Mouse (Mus musculus): Measurements from ENCODE around the gene Slc8b1. TPM values are rescaled to one million over a fixed set of nuclear protein-coding genes. Genes with fewer than 3 reads are reported as not detected.

Gene Slc8b1
- polyA plus RNA-seq, 2 experiments, result 3.7 to 13.2 TPM

DNA sequence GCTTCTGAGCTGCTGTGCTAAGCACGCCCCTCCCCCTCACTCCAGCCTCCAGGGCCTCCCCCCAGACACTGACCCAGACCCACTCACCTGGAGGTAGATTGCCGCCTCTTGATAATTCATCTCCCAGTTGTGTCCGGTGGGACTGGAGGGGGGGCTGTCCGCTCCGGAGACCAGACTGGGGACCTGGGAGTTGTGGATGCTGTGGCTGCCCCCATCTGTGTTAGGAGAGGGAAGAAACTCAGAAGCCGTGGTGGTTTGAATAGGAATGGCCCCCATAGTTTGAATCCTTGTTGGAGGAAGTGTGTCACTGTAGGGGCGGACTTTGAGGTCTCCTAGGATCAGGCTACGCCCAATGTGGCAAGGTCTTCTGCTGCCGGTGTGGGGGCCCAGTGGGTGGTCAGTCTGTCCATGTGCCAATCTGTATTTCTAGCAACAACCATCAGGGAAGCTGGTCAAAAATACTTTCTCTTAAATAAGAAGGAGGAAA is 49.2 kb downstream of the Slc8b1 start:
- no peak for TF ChIP-seq POLR2A (IDR thresholded peaks at IDR 0.05; ENCODE audit: borderline replicate concordance, extremely low read depth, insufficient read depth, insufficient read length)
- ATAC-seq (ENCODE audit: low FRiP score, low read depth) (no peak), DNase-seq (ENCODE audit: low spot score) (no peak)
- H3K4me1 ChIP-seq (ENCODE audit: control insufficient read depth, insufficient read depth, low read length), result peaks cover 51% of the 10 kb centered on the region
- no peak overlapping the region for H3K9ac ChIP-seq (ENCODE audit: low read depth, low read length, severe bottlenecking)
- H3K4me3 ChIP-seq (replicated peaks; ENCODE audit: low read length), result no peak overlapping the region
- H3K9me3 ChIP-seq (ENCODE audit: control insufficient read depth, low read length), result no peaks in the 10 kb centered on the region
- H3K4me2 ChIP-seq (replicated peaks; ENCODE audit: low read depth, low read length, severe bottlenecking), result peak overlapping the region; percentile 31; the same call in 1 of the 2 replicates
- WGBS, result 58% methylated on average over 9 of the region's 9 CpGs
- H3K36me3 ChIP-seq (ENCODE audit: control insufficient read depth, insufficient read depth, low read length), result peaks cover 22% of the 10 kb centered on the region
- no peak overlapping the region; the same call in 1 of the 2 replicates for H3K27ac ChIP-seq (replicated peaks; ENCODE audit: low read depth, low read length)
- no peaks in the 10 kb centered on the region for H3K27me3 ChIP-seq (ENCODE audit: control insufficient read depth, insufficient read depth, low read length)

GRCm38 (mm10) chr5:120560616-120561311 is 49.8 kb downstream of the Slc8b1 start:
- Histone ChIP-seq H3K27me3 (ENCODE audit: control insufficient read depth, insufficient read depth, low read length) (no peaks in the 10 kb centered on the region), H3K27ac (replicated peaks; ENCODE audit: low read depth, low read length) (peak overlapping the region; percentile 40), H3K9me3 (ENCODE audit: control insufficient read depth, low read length) (no peaks in the 10 kb centered on the region), H3K36me3 (ENCODE audit: control insufficient read depth, insufficient read depth, low read length) (peaks cover 16% of the 10 kb centered on the region), H3K4me1 (ENCODE audit: control insufficient read depth, insufficient read depth, low read length) (peaks cover 57% of the 10 kb centered on the region), H3K9ac (ENCODE audit: low read depth, low read length, severe bottlenecking) (no peak overlapping the region), H3K4me2 (replicated peaks; ENCODE audit: low read depth, low read length, severe bottlenecking) (peak overlapping the region; percentile 31), H3K4me3 (replicated peaks; ENCODE audit: low read length) (no peak overlapping the region)
- DNase-seq (ENCODE audit: low spot score), result peak; percentile 61
- ATAC-seq (ENCODE audit: low FRiP score, low read depth), result peak; percentile 61
- no peak for TF ChIP-seq POLR2A (IDR thresholded peaks at IDR 0.05; ENCODE audit: borderline replicate concordance, extremely low read depth, insufficient read depth, insufficient read length)
- 13% methylated on average over 16 of the region's 16 CpGs for WGBS

DNA sequence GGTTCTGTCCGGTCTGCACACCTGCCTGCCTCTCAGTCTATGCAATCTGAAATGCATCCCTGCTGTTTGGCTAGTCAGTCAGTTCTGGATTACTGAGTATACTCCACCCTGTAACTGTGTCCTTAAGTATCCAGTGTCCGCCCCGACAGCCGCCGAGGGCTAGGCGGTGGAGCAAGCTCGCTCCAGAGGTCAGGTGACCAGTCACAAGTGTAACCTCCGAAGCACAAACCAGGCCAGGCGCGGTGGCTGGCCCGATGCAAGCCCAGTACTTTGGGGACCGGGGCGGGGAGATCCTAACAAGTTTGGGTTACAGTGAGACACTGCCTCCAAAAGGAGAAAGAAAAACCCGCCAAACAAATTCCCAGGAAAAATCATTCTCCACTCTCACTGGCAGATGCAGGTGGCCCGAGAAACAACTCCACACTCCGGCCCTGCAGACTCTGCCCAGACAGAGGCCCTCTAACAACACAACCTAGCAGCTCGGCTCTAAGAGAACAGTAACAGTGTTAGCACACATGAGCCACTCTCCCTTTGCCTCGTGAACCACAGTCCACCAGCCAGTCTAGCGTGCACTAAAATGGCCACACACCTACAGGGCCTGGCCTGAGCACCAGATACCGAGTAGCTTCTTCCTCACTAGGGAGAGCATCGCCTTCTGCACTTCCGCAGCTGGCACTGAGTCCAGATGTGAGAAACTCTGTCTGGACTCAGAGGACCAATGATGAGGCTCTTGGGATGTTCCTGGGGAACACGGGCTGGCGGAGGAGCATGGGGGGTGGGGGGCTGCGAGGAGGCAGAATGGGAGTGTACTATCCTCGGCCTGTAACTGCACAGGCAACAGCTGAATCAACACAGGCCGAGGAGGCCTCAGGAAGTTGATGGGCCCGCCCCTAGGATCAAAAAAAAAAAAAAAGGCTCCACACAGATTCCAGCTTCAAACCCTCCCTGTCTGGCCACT is 52.3 kb downstream of the Slc8b1 start:
- Histone ChIP-seq H3K27ac (replicated peaks; ENCODE audit: low read depth, low read length) (peak overlapping the region; percentile 77), H3K4me1 (ENCODE audit: control insufficient read depth, insufficient read depth, low read length) (peaks cover 82% of the 10 kb centered on the region), H3K9me3 (ENCODE audit: control insufficient read depth, low read length) (no peaks in the 10 kb centered on the region), H3K4me3 (replicated peaks; ENCODE audit: low read length) (no peak overlapping the region), H3K27me3 (ENCODE audit: control insufficient read depth, insufficient read depth, low read length) (no peaks in the 10 kb centered on the region), H3K9ac (ENCODE audit: low read depth, low read length, severe bottlenecking) (no peak overlapping the region), H3K36me3 (ENCODE audit: control insufficient read depth, insufficient read depth, low read length) (no peaks in the 10 kb centered on the region), H3K4me2 (replicated peaks; ENCODE audit: low read depth, low read length, severe bottlenecking) (0 out of 2 replicates have a peak overlapping the region, but pooled peaks have one; percentile 19)
- no peak for TF ChIP-seq POLR2A (IDR thresholded peaks at IDR 0.05; ENCODE audit: borderline replicate concordance, extremely low read depth, insufficient read depth, insufficient read length)
- ATAC-seq (ENCODE audit: low FRiP score, low read depth), result peak; percentile 60
- peak; percentile 72 for DNase-seq (ENCODE audit: low spot score)
- WGBS, result 37% methylated on average over 28 of the region's 28 CpGs

DNA sequence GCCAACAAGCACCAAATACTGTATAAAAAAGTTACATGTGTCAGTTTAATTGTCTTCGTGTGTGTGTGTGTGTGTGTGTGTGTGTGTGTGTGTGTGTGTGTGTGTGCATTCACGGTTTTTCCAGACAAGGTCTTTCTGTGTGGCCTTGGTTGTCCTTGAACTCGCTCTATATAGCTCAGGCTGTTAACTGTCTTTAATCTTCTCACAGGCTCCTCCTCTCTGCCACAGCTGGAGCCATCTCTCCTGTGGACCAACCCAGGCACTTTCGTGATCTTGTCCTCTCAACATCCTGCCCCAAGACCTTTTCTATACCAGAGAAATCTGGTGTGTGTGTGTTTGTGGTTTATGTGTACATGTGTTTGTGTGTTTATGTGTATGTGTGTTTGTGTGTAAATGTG is 52.9 kb downstream of the Slc8b1 start:
- H3K4me3 ChIP-seq (replicated peaks; ENCODE audit: low read length), result no peak overlapping the region
- H3K4me2 ChIP-seq (replicated peaks; ENCODE audit: low read depth, low read length, severe bottlenecking), result 0 out of 2 replicates have a peak overlapping the region, but pooled peaks have one; percentile 19
- no peak for TF ChIP-seq POLR2A (IDR thresholded peaks at IDR 0.05; ENCODE audit: borderline replicate concordance, extremely low read depth, insufficient read depth, insufficient read length)
- H3K27ac ChIP-seq (replicated peaks; ENCODE audit: low read depth, low read length), result peak overlapping the region; percentile 77
- DNase-seq (ENCODE audit: low spot score) (no peak), ATAC-seq (ENCODE audit: low FRiP score, low read depth) (no peak)
- H3K27me3 ChIP-seq (ENCODE audit: control insufficient read depth, insufficient read depth, low read length), result no peaks in the 10 kb centered on the region
- H3K9ac ChIP-seq (ENCODE audit: low read depth, low read length, severe bottlenecking), result no peak overlapping the region
- WGBS, result 31% methylated on average over 4 of the region's 4 CpGs
- H3K36me3 ChIP-seq (ENCODE audit: control insufficient read depth, insufficient read depth, low read length), result no peaks in the 10 kb centered on the region
- H3K9me3 ChIP-seq (ENCODE audit: control insufficient read depth, low read length), result no peaks in the 10 kb centered on the region
- peaks cover 84% of the 10 kb centered on the region for H3K4me1 ChIP-seq (ENCODE audit: control insufficient read depth, insufficient read depth, low read length)
